Mouse (Mus musculus) C2C12 (cell line): Measurements from ENCODE around the gene Chrna4.

Source experiments
- CTCF ChIP-seq: IDR thresholded peaks from one replicate; pipeline ENCODE4 v1.5.1; 2011; ENCODE audit not compliant: control insufficient read depth, insufficient read depth, insufficient read length
- USF1 ChIP-seq: IDR thresholded peaks from one replicate; pipeline ENCODE4 v1.6.1; 2011; ENCODE audit warnings: low read depth, mild to moderate bottlenecking, control low read depth, moderate library complexity

DNA sequence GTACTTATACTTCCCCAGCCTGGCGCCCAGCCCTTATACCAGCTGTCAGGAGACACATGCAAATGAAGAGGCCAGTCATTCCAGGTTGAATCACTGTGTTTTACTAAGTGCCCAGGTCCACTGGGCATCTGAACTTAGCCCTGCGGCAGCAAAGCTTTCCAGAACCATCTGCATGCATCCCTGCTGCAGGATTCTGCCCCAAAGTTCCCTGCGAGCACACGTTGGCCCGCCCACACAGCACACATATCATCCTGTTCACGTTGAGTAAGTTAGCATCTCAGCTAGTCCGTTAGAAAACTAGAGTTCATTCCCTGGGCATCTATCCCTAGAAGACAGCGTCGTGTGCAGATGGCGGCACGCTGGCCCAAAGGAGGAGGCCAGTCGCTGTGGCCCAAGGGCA, 32.2 kb upstream of the Chrna4 start:
- TF ChIP-seq USF1 (no peak), CTCF (no peak)
